Mouse (Mus musculus): ENCODE measurements at regions not wholly inside any gene's neighbourhood (a gene's known extent, or its start where the extent isn't known, plus 50 kb on each side); places are given as distances from the start of the nearest gene placed in this dataset.

DNA sequence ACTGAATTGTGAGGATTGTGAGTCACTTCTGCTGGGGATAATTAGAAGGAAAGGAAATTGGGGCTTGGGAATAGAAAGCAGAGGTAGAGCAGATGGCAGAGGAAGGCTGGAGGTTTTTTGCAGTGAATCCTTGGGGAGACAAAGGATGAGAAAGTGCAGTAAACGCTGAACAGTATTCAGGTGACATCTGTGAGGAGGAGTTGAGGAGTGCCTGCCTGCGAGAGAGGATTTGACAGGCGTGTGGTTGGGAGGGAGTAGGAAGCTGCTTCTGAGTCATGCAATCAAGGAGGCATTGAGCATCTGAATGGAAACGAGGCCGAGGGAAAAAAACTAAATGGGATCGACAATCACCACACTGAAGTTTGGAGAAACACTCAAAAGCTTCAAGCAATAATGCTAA lies 236.9 kb downstream of the Stim2 start:
- TF ChIP-seq CTCF (IDR thresholded peaks at IDR 0.05; ENCODE audit: control insufficient read depth, insufficient read depth, insufficient read length) (no peak), USF1 (IDR thresholded peaks at IDR 0.05; ENCODE audit: low read depth) (no peak), MAX (IDR thresholded peaks at IDR 0.05) (no peak), MYOG (IDR thresholded peaks at IDR 0.05; ENCODE audit: control insufficient read depth, extremely low read depth, insufficient read length) (no peak), CEBPB (IDR thresholded peaks at IDR 0.05; ENCODE audit: low read depth) (no peak)

All from C2C12 (cell line).